Mouse (Mus musculus) olfactory bulb, adult 2 months (tissue): ENCODE results near the gene Mecom.

Source experiments
- CTCF ChIP-seq: fragments of 200-500 bp; IDR thresholded peaks from 2 replicates; pipeline ENCODE4 v1.5.1; 2012; ENCODE audit warnings: low read depth, mild to moderate bottlenecking, low read length, moderate library complexity; ENCODE audit not compliant: insufficient read depth
- POLR2A ChIP-seq: fragments of 200-500 bp; IDR thresholded peaks from 2 replicates; pipeline ENCODE4 v1.6.1; 2012; ENCODE audit warnings: mild to moderate bottlenecking, low read depth, low read length, moderate library complexity; ENCODE audit not compliant: insufficient read depth

- TF ChIP-seq CTCF (no peak), POLR2A (no peak)
These were observed 123.8 kb downstream of the Mecom start for GRCm38 (mm10) chr3:30424036-30424435.
